Comparison of ENCODE assay signal across 8 mouse cellular contexts in the genomic region with DNA sequence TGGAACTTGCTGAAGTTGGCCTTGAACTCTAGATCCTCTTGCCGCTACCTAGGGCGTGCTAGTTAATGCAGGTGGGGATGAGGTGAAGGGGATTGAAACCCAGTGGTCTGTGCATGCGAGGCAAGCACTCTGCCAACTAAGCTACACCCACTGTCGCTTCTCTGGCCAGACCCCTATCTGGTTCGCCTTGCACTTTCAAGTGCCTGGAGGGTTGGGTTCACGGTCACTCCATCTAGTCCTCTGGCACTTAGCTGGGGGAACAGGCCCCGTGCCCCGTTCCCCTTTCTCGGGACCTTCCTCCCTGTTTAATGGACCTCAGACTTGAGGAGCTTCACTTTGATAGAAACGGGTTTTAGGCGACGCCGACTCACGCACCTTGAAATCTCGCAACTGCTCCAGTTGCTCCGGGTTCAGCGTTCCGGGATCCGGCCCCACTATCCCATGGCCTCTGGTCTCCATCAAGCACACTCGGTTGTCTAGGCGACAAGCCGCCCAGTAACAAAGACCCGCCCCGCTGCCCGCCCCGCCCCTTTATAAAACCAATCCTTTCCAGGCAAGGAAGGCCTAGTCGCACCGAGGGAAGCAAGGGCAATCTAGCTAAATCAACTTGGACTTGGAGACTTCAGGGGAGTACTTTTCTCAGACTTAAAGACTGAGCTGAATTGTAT. TPM values are rescaled to one million over a fixed set of nuclear protein-coding genes. Genes with fewer than 3 reads are reported as not detected.
A peak's percentile ranks its signal among the peaks of the same experiment; 100 is the strongest.
DNase-seq lines count a peak whose midpoint lies in the region; ATAC-seq lines count a peak whose summit lies in the region.

No protein-coding gene starts in this region.

- no peaks in the 10 kb centered on the region for H3K27me3 ChIP-seq in embryonic facial prominence, embryonic 14.5 days (replicated peaks; ENCODE audit: control insufficient read depth, insufficient read depth, low read length)
- H3K27me3 ChIP-seq in limb, embryonic 11.5 days (ENCODE audit: control insufficient read depth, insufficient read depth, low read length) = no peaks in the 10 kb centered on the region
- no peaks in the 10 kb centered on the region for H3K27me3 ChIP-seq in midbrain, embryonic 14.5 days (ENCODE audit: control insufficient read depth, insufficient read depth, low read length)

- peak; percentile 75 for ATAC-seq in embryonic facial prominence, embryonic 14.5 days (ENCODE audit: low read depth)
- peak; percentile 86 for ATAC-seq in limb, embryonic 11.5 days (ENCODE audit: insufficient number of reproducible peaks, low FRiP score, low TSS enrichment, low read depth)
- ATAC-seq in midbrain, embryonic 14.5 days (ENCODE audit: low FRiP score, low TSS enrichment) = peak; percentile 60; the same call in 1 of the 2 replicates
- ATAC-seq in granulocyte monocyte progenitor cell, adult 5-6 weeks (replicated peaks; ENCODE audit: poor library complexity, severe bottlenecking) = no peak

- peak overlapping the region; percentile 18; the same call in 1 of the 2 replicates for H3K4me3 ChIP-seq in embryonic facial prominence, embryonic 14.5 days (ENCODE audit: low read depth, low read length)
- peak overlapping the region; percentile 19; the same call in 1 of the 2 replicates for H3K4me3 ChIP-seq in limb, embryonic 11.5 days (ENCODE audit: low read depth, low read length)
- H3K4me3 ChIP-seq in midbrain, embryonic 14.5 days (replicated peaks; ENCODE audit: low read depth, low read length) = peak overlapping the region; percentile 29

- 14% methylated on average over 28 of the region's 28 CpGs for WGBS in embryonic facial prominence, embryonic 14.5 days
- 7% methylated on average over 28 of the region's 28 CpGs for WGBS in limb, embryonic 11.5 days
- WGBS in midbrain, embryonic 14.5 days = 11% methylated on average over 28 of the region's 28 CpGs

- intact Hi-C loops in gastrocnemius, postnatal 36 days (cut with DNase I) = no loop called here
- intact Hi-C loops in heart, postnatal 14 days (cut with DNase I) = no loop called here

- peak overlapping the region; percentile 14; the same call in 1 of the 2 replicates for H3K9ac ChIP-seq in embryonic facial prominence, embryonic 14.5 days (ENCODE audit: low read depth, low read length)
- no peak overlapping the region for H3K9ac ChIP-seq in limb, embryonic 11.5 days (ENCODE audit: low read length)
- H3K9ac ChIP-seq in midbrain, embryonic 14.5 days (replicated peaks; ENCODE audit: low read length) = peak overlapping the region; percentile 49

- peak; percentile 20 for DNase-seq in gastrocnemius, adult 18-20 months (ENCODE audit: low spot score)
- no peak for DNase-seq in gastrocnemius, postnatal 36 days
- DNase-seq in embryonic facial prominence, embryonic 14.5 days (ENCODE audit: low spot score) = peak; percentile 74
- DNase-seq in heart, postnatal 14 days = peak; percentile 29 to 39
- peak; percentile 85 for DNase-seq in limb, embryonic 11.5 days (ENCODE audit: low spot score)
- DNase-seq in midbrain, embryonic 14.5 days = peak; percentile 81
- DNase-seq in urinary bladder, postnatal 4 days (ENCODE audit: low spot score in 2 of 2) = no peak

- 0 out of 2 replicates have a peak, but pooled peaks cover 4% of the 10 kb centered on the region for H3K4me1 ChIP-seq in embryonic facial prominence, embryonic 14.5 days (ENCODE audit: control insufficient read depth, insufficient read depth, low read length)
- H3K4me1 ChIP-seq in limb, embryonic 11.5 days (ENCODE audit: control insufficient read depth, insufficient read depth, low read length) = peaks cover 9% of the 10 kb centered on the region; the same call in 1 of the 2 replicates
- H3K4me1 ChIP-seq in midbrain, embryonic 14.5 days (ENCODE audit: control insufficient read depth, insufficient read depth, low read length) = peaks cover 24% of the 10 kb centered on the region

- no peaks in the 10 kb centered on the region for H3K9me3 ChIP-seq in embryonic facial prominence, embryonic 14.5 days (ENCODE audit: control insufficient read depth, low read length)
- H3K9me3 ChIP-seq in limb, embryonic 11.5 days (ENCODE audit: control insufficient read depth, low read length) = no peaks in the 10 kb centered on the region
- no peaks in the 10 kb centered on the region for H3K9me3 ChIP-seq in midbrain, embryonic 14.5 days (ENCODE audit: control insufficient read depth, low read length)

- H3K27ac ChIP-seq in embryonic facial prominence, embryonic 14.5 days (replicated peaks; ENCODE audit: low read depth, low read length) = no peak overlapping the region; the same call in none of the 2 replicates
- no peak overlapping the region for H3K27ac ChIP-seq in limb, embryonic 11.5 days (replicated peaks; ENCODE audit: low read depth, low read length)
- H3K27ac ChIP-seq in midbrain, embryonic 14.5 days (replicated peaks; ENCODE audit: low read depth, low read length) = peak overlapping the region; percentile 58

- H3K4me2 ChIP-seq in embryonic facial prominence, embryonic 14.5 days (ENCODE audit: low read depth, low read length) = peak overlapping the region; percentile 47
- peak overlapping the region; percentile 46 for H3K4me2 ChIP-seq in limb, embryonic 11.5 days (ENCODE audit: low read depth, severe bottlenecking)
- peak overlapping the region; percentile 58 for H3K4me2 ChIP-seq in midbrain, embryonic 14.5 days (ENCODE audit: low read length)

- H3K36me3 ChIP-seq in embryonic facial prominence, embryonic 14.5 days (ENCODE audit: control insufficient read depth, insufficient read depth, low read length) = no peaks in the 10 kb centered on the region
- no peaks in the 10 kb centered on the region for H3K36me3 ChIP-seq in limb, embryonic 11.5 days (ENCODE audit: control insufficient read depth, insufficient read depth, low read length)
- no peaks in the 10 kb centered on the region for H3K36me3 ChIP-seq in midbrain, embryonic 14.5 days (ENCODE audit: control insufficient read depth, insufficient read depth, low read length)

RNA-seq across cellular contexts. Expression of gene Celf3, which starts 5.5 kb away (rescaled TPM):
- total RNA-seq in gastrocnemius, adult 18-20 months (2021) = not detected
- not detected for total RNA-seq in gastrocnemius, postnatal 36 days (2021)
- 8.8 and 9.0 TPM in 2 replicates for polyA plus RNA-seq in embryonic facial prominence, embryonic 14.5 days (2014; fragmentation: Nextera tagmentation; extraction: Ambion mirVana)
- not detected for total RNA-seq in heart, postnatal 14 days (2021)
- 0.68 and 0.88 TPM in 2 replicates for polyA plus RNA-seq in limb, embryonic 11.5 days (2014; fragmentation: Nextera tagmentation; extraction: Ambion mirVana)
- 321 and 376 TPM in 2 replicates for polyA plus RNA-seq in midbrain, embryonic 14.5 days (2014; fragmentation: Nextera tagmentation; extraction: Ambion mirVana)
- not detected in 2 replicates for total RNA-seq in granulocyte monocyte progenitor cell, adult 5-6 weeks (2014; fragmentation: Nextera tagmentation)
- not detected in 2 replicates for total RNA-seq in granulocyte monocyte progenitor cell, adult 5-6 weeks (2017)

RNA-seq across cellular contexts. Expression of gene Riiad1, which starts 7.6 kb away (rescaled TPM):
- total RNA-seq in gastrocnemius, adult 18-20 months (2021) = 10 to 100 TPM; 12.9 to 13.0 TPM
- 1 to 10 TPM; 5.5 to 8.3 TPM for total RNA-seq in gastrocnemius, postnatal 36 days (2021)
- 5.5 and 17.2 TPM in 2 replicates for polyA plus RNA-seq in embryonic facial prominence, embryonic 14.5 days (2014; fragmentation: Nextera tagmentation; extraction: Ambion mirVana)
- total RNA-seq in heart, postnatal 14 days (2021) = under 1 TPM in 1 of 2 experiments, not detected in 1; 0.37 TPM
- 1.0 and 1.6 TPM in 2 replicates for polyA plus RNA-seq in limb, embryonic 11.5 days (2014; fragmentation: Nextera tagmentation; extraction: Ambion mirVana)
- 23.8 and 30.8 TPM in 2 replicates for polyA plus RNA-seq in midbrain, embryonic 14.5 days (2014; fragmentation: Nextera tagmentation; extraction: Ambion mirVana)
- total RNA-seq in granulocyte monocyte progenitor cell, adult 5-6 weeks (2014; fragmentation: Nextera tagmentation) = not detected in 2 replicates
- not detected in 2 replicates for total RNA-seq in granulocyte monocyte progenitor cell, adult 5-6 weeks (2017)

RNA-seq across cellular contexts. Expression of gene Oaz3, which starts 28.9 kb away (rescaled TPM):
- not detected for total RNA-seq in gastrocnemius, adult 18-20 months (2021)
- total RNA-seq in gastrocnemius, postnatal 36 days (2021) = not detected
- not detected in 2 replicates for polyA plus RNA-seq in embryonic facial prominence, embryonic 14.5 days (2014; fragmentation: Nextera tagmentation; extraction: Ambion mirVana)
- not detected for total RNA-seq in heart, postnatal 14 days (2021)
- 0.31 and 0.36 TPM in 2 replicates for polyA plus RNA-seq in limb, embryonic 11.5 days (2014; fragmentation: Nextera tagmentation; extraction: Ambion mirVana)
- polyA plus RNA-seq in midbrain, embryonic 14.5 days (2014; fragmentation: Nextera tagmentation; extraction: Ambion mirVana) = 0.36 and 1.2 TPM in 2 replicates
- not detected in 2 replicates for total RNA-seq in granulocyte monocyte progenitor cell, adult 5-6 weeks (2014; fragmentation: Nextera tagmentation)
- 6.9 TPM in 1 of 2 replicates, not detected in the other for total RNA-seq in granulocyte monocyte progenitor cell, adult 5-6 weeks (2017)

RNA-seq across cellular contexts. Expression of gene Mrpl9, which starts 29.5 kb away (rescaled TPM):
- 10 to 100 TPM; 30.0 to 33.8 TPM for total RNA-seq in gastrocnemius, adult 18-20 months (2021)
- total RNA-seq in gastrocnemius, postnatal 36 days (2021) = 10 to 100 TPM; 34.6 to 34.7 TPM
- polyA plus RNA-seq in embryonic facial prominence, embryonic 14.5 days (2014; fragmentation: Nextera tagmentation; extraction: Ambion mirVana) = 52.4 and 59.4 TPM in 2 replicates
- total RNA-seq in heart, postnatal 14 days (2021) = 10 to 100 TPM; 62.4 to 66.5 TPM
- polyA plus RNA-seq in limb, embryonic 11.5 days (2014; fragmentation: Nextera tagmentation; extraction: Ambion mirVana) = 68.0 and 75.2 TPM in 2 replicates
- 52.6 and 54.1 TPM in 2 replicates for polyA plus RNA-seq in midbrain, embryonic 14.5 days (2014; fragmentation: Nextera tagmentation; extraction: Ambion mirVana)
- total RNA-seq in granulocyte monocyte progenitor cell, adult 5-6 weeks (2014; fragmentation: Nextera tagmentation) = 32.5 and 49.1 TPM in 2 replicates
- 56.3 and 60.6 TPM in 2 replicates for total RNA-seq in granulocyte monocyte progenitor cell, adult 5-6 weeks (2017)

RNA-seq across cellular contexts. Expression of gene Tdrkh, which starts 59.5 kb away (rescaled TPM):
- 1 to 10 TPM; 5.2 to 7.0 TPM for total RNA-seq in gastrocnemius, adult 18-20 months (2021)
- total RNA-seq in gastrocnemius, postnatal 36 days (2021) = 1 to 10 TPM; 1.3 to 1.9 TPM
- polyA plus RNA-seq in embryonic facial prominence, embryonic 14.5 days (2014; fragmentation: Nextera tagmentation; extraction: Ambion mirVana) = 8.9 and 9.7 TPM in 2 replicates
- total RNA-seq in heart, postnatal 14 days (2021) = 1 to 10 TPM; 3.8 to 4.8 TPM
- 8.5 and 8.7 TPM in 2 replicates for polyA plus RNA-seq in limb, embryonic 11.5 days (2014; fragmentation: Nextera tagmentation; extraction: Ambion mirVana)
- polyA plus RNA-seq in midbrain, embryonic 14.5 days (2014; fragmentation: Nextera tagmentation; extraction: Ambion mirVana) = 50.6 and 55.3 TPM in 2 replicates
- 4.5 TPM in 2 replicates for total RNA-seq in granulocyte monocyte progenitor cell, adult 5-6 weeks (2014; fragmentation: Nextera tagmentation)
- 5.7 and 6.1 TPM in 2 replicates for total RNA-seq in granulocyte monocyte progenitor cell, adult 5-6 weeks (2017)

Comparison
In these comparisons a context has a peak if more than half of its experiments do, and no peak if none do; other contexts are left out.
1. DNase-seq: peak in gastrocnemius, adult 18-20 months (single experiment), embryonic facial prominence, embryonic 14.5 days (single experiment), heart, postnatal 14 days (2 of 2), limb, embryonic 11.5 days (single experiment) and midbrain, embryonic 14.5 days (single experiment); none in gastrocnemius, postnatal 36 days (0 of 2) and urinary bladder, postnatal 4 days (0 of 2).
2. RNA of gene Riiad1, which starts 7.6 kb away (total RNA-seq): 12.9 to 13.0 TPM in gastrocnemius, adult 18-20 months and 5.5 to 8.3 TPM in gastrocnemius, postnatal 36 days; 0.37 TPM in heart, postnatal 14 days and not detected in granulocyte monocyte progenitor cell, adult 5-6 weeks; every median in the first group is over 4 times any median in the second.
3. Peak in every context shown above with its lines, with median percentiles within 50 percentile points of each other: H3K4me2 ChIP-seq and H3K4me3 ChIP-seq.